Mouse (Mus musculus): Measurements from ENCODE around the gene Gas2l1. TPM values are rescaled to one million over a fixed set of nuclear protein-coding genes. Genes with fewer than 3 reads are reported as not detected.
A peak's percentile ranks its signal among the peaks of the same experiment; 100 is the strongest.

Gene Gas2l1
- polyA plus RNA-seq, 1 experiment = 2.3 TPM

GRCm38 (mm10) chr11:5060756-5061412 is 4.2 kb downstream of the Gas2l1 start:
- TF ChIP-seq TAL1 (IDR thresholded peaks at IDR 0.05; ENCODE audit: low read length) = no peak
- TF ChIP-seq GATA1 (IDR thresholded peaks at IDR 0.05; ENCODE audit: low read length) = no peak
- Histone ChIP-seq H3K36me3 (ENCODE audit: control insufficient read depth) (peaks cover 7% of the 10 kb centered on the region), H3K9me3 (ENCODE audit: control insufficient read depth, low read length) (peaks cover 25% of the 10 kb centered on the region), H3K4me3 (replicated peaks) (peak overlapping the region; percentile 10), H3K4me1 (ENCODE audit: control insufficient read depth) (peaks cover 57% of the 10 kb centered on the region), H3K27me3 (ENCODE audit: control insufficient read depth) (peaks cover 91% of the 10 kb centered on the region)

- H3K9me3 ChIP-seq (ENCODE audit: control insufficient read depth, low read length) = peaks cover 25% of the 10 kb centered on the region
- peaks cover 7% of the 10 kb centered on the region for H3K36me3 ChIP-seq (ENCODE audit: control insufficient read depth)
- H3K27me3 ChIP-seq (ENCODE audit: control insufficient read depth) = peaks cover 100% of the 10 kb centered on the region
- peaks cover 47% of the 10 kb centered on the region for H3K4me1 ChIP-seq (ENCODE audit: control insufficient read depth)
- TF ChIP-seq TAL1 (IDR thresholded peaks at IDR 0.05; ENCODE audit: low read length) (no peak), GATA1 (IDR thresholded peaks at IDR 0.05; ENCODE audit: low read length) (no peak)
- no peak overlapping the region for H3K4me3 ChIP-seq (replicated peaks)
Measured at GRCm38 (mm10) chr11:5059704-5060156, 5.4 kb downstream of the Gas2l1 start.

GRCm38 (mm10) chr11:5059230-5059629 is 5.9 kb downstream of the Gas2l1 start:
- TF ChIP-seq GATA1 (IDR thresholded peaks at IDR 0.05; ENCODE audit: low read length) (no peak), TAL1 (IDR thresholded peaks at IDR 0.05; ENCODE audit: low read length) (no peak)
- Histone ChIP-seq H3K4me3 (replicated peaks) (no peak overlapping the region), H3K4me1 (ENCODE audit: control insufficient read depth) (peaks cover 42% of the 10 kb centered on the region), H3K36me3 (ENCODE audit: control insufficient read depth) (peaks cover 7% of the 10 kb centered on the region), H3K9me3 (ENCODE audit: control insufficient read depth, low read length) (peaks cover 25% of the 10 kb centered on the region), H3K27me3 (ENCODE audit: control insufficient read depth) (peaks cover 97% of the 10 kb centered on the region)

- TF ChIP-seq TAL1 (IDR thresholded peaks at IDR 0.05; ENCODE audit: low read length) = no peak
- TF ChIP-seq GATA1 (IDR thresholded peaks at IDR 0.05; ENCODE audit: low read length) = no peak
- H3K9me3 ChIP-seq (ENCODE audit: control insufficient read depth, low read length) = peaks cover 25% of the 10 kb centered on the region
- peaks cover 7% of the 10 kb centered on the region for H3K36me3 ChIP-seq (ENCODE audit: control insufficient read depth)
- H3K27me3 ChIP-seq (ENCODE audit: control insufficient read depth) = peaks cover 92% of the 10 kb centered on the region
- H3K4me1 ChIP-seq (ENCODE audit: control insufficient read depth) = peaks cover 37% of the 10 kb centered on the region
- H3K4me3 ChIP-seq (replicated peaks) = no peak overlapping the region
Measured at GRCm38 (mm10) chr11:5058783-5059182, 6.3 kb downstream of the Gas2l1 start.

GRCm38 (mm10) chr11:5057856-5058641 is 7.1 kb downstream of the Gas2l1 start, which contains the start of gene Rasl10a:
TSS of gene Rasl10a (plus strand) at chr11:5058128.
- Histone ChIP-seq H3K4me3 (replicated peaks) (peak within 1 kb of the TSS; percentile 20), H3K9me3 (ENCODE audit: control insufficient read depth, low read length) (peaks cover 25% of the 10 kb centered on the region), H3K27me3 (ENCODE audit: control insufficient read depth) (peaks cover 85% of the 10 kb centered on the region), H3K36me3 (ENCODE audit: control insufficient read depth) (peaks cover 5% of the 10 kb centered on the region), H3K4me1 (ENCODE audit: control insufficient read depth) (peaks cover 34% of the 10 kb centered on the region)
- TF ChIP-seq GATA1 (IDR thresholded peaks at IDR 0.05; ENCODE audit: low read length) (no peak), TAL1 (IDR thresholded peaks at IDR 0.05; ENCODE audit: low read length) (no peak)

- Histone ChIP-seq H3K4me1 (ENCODE audit: control insufficient read depth) (peaks cover 30% of the 10 kb centered on the region), H3K27me3 (ENCODE audit: control insufficient read depth) (peaks cover 79% of the 10 kb centered on the region), H3K36me3 (ENCODE audit: control insufficient read depth) (peaks cover 5% of the 10 kb centered on the region), H3K4me3 (replicated peaks) (no peak overlapping the region), H3K9me3 (ENCODE audit: control insufficient read depth, low read length) (peaks cover 25% of the 10 kb centered on the region)
- no peak for TF ChIP-seq GATA1 (IDR thresholded peaks at IDR 0.05; ENCODE audit: low read length)
- TF ChIP-seq TAL1 (IDR thresholded peaks at IDR 0.05; ENCODE audit: low read length) = no peak
Measured at GRCm38 (mm10) chr11:5057541-5057855, 7.6 kb downstream of the Gas2l1 start.

- Histone ChIP-seq H3K4me3 (replicated peaks) (no peak overlapping the region), H3K4me1 (ENCODE audit: control insufficient read depth) (peaks cover 26% of the 10 kb centered on the region), H3K9me3 (ENCODE audit: control insufficient read depth, low read length) (peaks cover 25% of the 10 kb centered on the region), H3K27me3 (ENCODE audit: control insufficient read depth) (peaks cover 75% of the 10 kb centered on the region), H3K36me3 (ENCODE audit: control insufficient read depth) (peaks cover 5% of the 10 kb centered on the region)
- TF ChIP-seq TAL1 (IDR thresholded peaks at IDR 0.05; ENCODE audit: low read length) = no peak
- no peak for TF ChIP-seq GATA1 (IDR thresholded peaks at IDR 0.05; ENCODE audit: low read length)
Measured at GRCm38 (mm10) chr11:5057064-5057463, 8.1 kb downstream of the Gas2l1 start.

GRCm38 (mm10) chr11:5055945-5056938 is 8.9 kb downstream of the Gas2l1 start:
- H3K9me3 ChIP-seq (ENCODE audit: control insufficient read depth, low read length) = peaks cover 25% of the 10 kb centered on the region
- peaks cover 17% of the 10 kb centered on the region for H3K4me1 ChIP-seq (ENCODE audit: control insufficient read depth)
- peaks cover 67% of the 10 kb centered on the region for H3K27me3 ChIP-seq (ENCODE audit: control insufficient read depth)

More at GRCm38 (mm10) chr11:5055945-5056938, 8.9 kb downstream of the Gas2l1 start:
- Histone ChIP-seq H3K36me3 (ENCODE audit: control insufficient read depth) (peaks cover 5% of the 10 kb centered on the region), H3K4me3 (replicated peaks) (no peak overlapping the region)
- no peak for TF ChIP-seq GATA1 (IDR thresholded peaks at IDR 0.05; ENCODE audit: low read length)
- TF ChIP-seq TAL1 (IDR thresholded peaks at IDR 0.05; ENCODE audit: low read length) = no peak
